In genomic region chr10:80539493-80539892, GRCm38 (mm10) we compare ENCODE assay signal across 13 mouse cellular contexts. TPM values are rescaled to one million over a fixed set of nuclear protein-coding genes. Genes with fewer than 3 reads are reported as not detected.
A peak's percentile ranks its signal among the peaks of the same experiment; 100 is the strongest.
DNase-seq lines count a peak whose midpoint lies in the region; ATAC-seq and TF ChIP-seq lines count a peak whose summit lies in the region.
"Had no signal": no experiment of that assay in that cellular context is flagged by ENCODE, and none has a peak within 500 bp of the region (broad histone marks: within the 10 kb centered on the region; RNA-seq: fewer than 3 reads in every experiment).

No protein-coding gene starts in this region.

- H3K4me1 ChIP-seq in heart, embryonic 13.5 days, result peaks cover 35% of the 10 kb centered on the region
- no peaks in the 10 kb centered on the region for H3K4me1 ChIP-seq in lung, postnatal 0 days (ENCODE audit: insufficient read depth, low read depth, low read length)
- peaks cover 28% of the 10 kb centered on the region for H3K4me1 ChIP-seq in liver, postnatal 0 days (ENCODE audit: insufficient read depth)

- ATAC-seq in heart, embryonic 13.5 days (ENCODE audit: extremely low read depth, insufficient number of reproducible peaks, low FRiP score, low TSS enrichment), result no peak
- peak; percentile 11 for ATAC-seq in lung, postnatal 0 days
- no peak for ATAC-seq in liver, postnatal 0 days
- ATAC-seq: hindbrain, embryonic 16.5 days had no signal

- no peak for TF ChIP-seq EP300 in lung, postnatal 0 days (IDR thresholded peaks at IDR 0.05)
- no peak for TF ChIP-seq EP300 in liver, postnatal 0 days (IDR thresholded peaks at IDR 0.05; ENCODE audit: low read depth)

- peak overlapping the region; percentile 34; the same call in 1 of the 2 replicates for H3K4me3 ChIP-seq in heart, embryonic 13.5 days
- H3K4me3 ChIP-seq in lung, postnatal 0 days (ENCODE audit: low read depth, low read length), result no peak overlapping the region
- H3K4me3 ChIP-seq in liver, postnatal 0 days (ENCODE audit: low read depth, low read length), result no peak overlapping the region
- H3K4me3 ChIP-seq: layer of hippocampus, adult 2 months; midbrain, embryonic 15.5 days had no signal

- H3K9me3 ChIP-seq in heart, embryonic 13.5 days, result no peaks in the 10 kb centered on the region
- H3K9me3 ChIP-seq in lung, postnatal 0 days (ENCODE audit: low read length), result no peaks in the 10 kb centered on the region
- H3K9me3 ChIP-seq in liver, postnatal 0 days (ENCODE audit: low read length), result no peaks in the 10 kb centered on the region
- H3K9me3 ChIP-seq: embryonic facial prominence, embryonic 10.5 days; midbrain, embryonic 15.5 days had no signal

- no peak overlapping the region for H3K9ac ChIP-seq in heart, embryonic 13.5 days
- H3K9ac ChIP-seq in lung, postnatal 0 days (replicated peaks; ENCODE audit: low read depth), result no peak overlapping the region
- H3K9ac ChIP-seq in liver, postnatal 0 days (replicated peaks), result no peak overlapping the region
- H3K9ac ChIP-seq: midbrain, embryonic 15.5 days had no signal

- 0 out of 2 replicates have a peak overlapping the region, but pooled peaks have one; percentile 33 for H3K27ac ChIP-seq in heart, embryonic 13.5 days (replicated peaks)
- no peak overlapping the region for H3K27ac ChIP-seq in lung, postnatal 0 days (ENCODE audit: low read length)
- no peak overlapping the region for H3K27ac ChIP-seq in liver, postnatal 0 days (ENCODE audit: low read depth)
- H3K27ac ChIP-seq: embryonic facial prominence, embryonic 10.5 days; layer of hippocampus, adult 2 months; midbrain, embryonic 15.5 days had no signal

- peaks cover 40% of the 10 kb centered on the region for H3K36me3 ChIP-seq in heart, embryonic 13.5 days
- H3K36me3 ChIP-seq in lung, postnatal 0 days (ENCODE audit: insufficient read depth, low read length), result peaks cover 14% of the 10 kb centered on the region
- peaks cover 27% of the 10 kb centered on the region for H3K36me3 ChIP-seq in liver, postnatal 0 days (replicated peaks; ENCODE audit: insufficient read depth, low read length)

- peaks cover 42% of the 10 kb centered on the region for H3K27me3 ChIP-seq in heart, embryonic 13.5 days (replicated peaks)
- 0 out of 2 replicates have a peak, but pooled peaks cover 3% of the 10 kb centered on the region for H3K27me3 ChIP-seq in lung, postnatal 0 days (replicated peaks; ENCODE audit: insufficient read depth, low read length)
- 0 out of 2 replicates have a peak, but pooled peaks cover 4% of the 10 kb centered on the region for H3K27me3 ChIP-seq in liver, postnatal 0 days (ENCODE audit: insufficient read depth, low read length)

- TF ChIP-seq CTCF in lung, postnatal 0 days (IDR thresholded peaks at IDR 0.05), result no peak
- TF ChIP-seq CTCF in liver, postnatal 0 days (IDR thresholded peaks at IDR 0.05; ENCODE audit: low read depth), result no peak

- DNase-seq in heart, adult 11 months, result no peak
- DNase-seq in lung, postnatal 0 days (ENCODE audit: low spot score), result no peak
- no peak for DNase-seq in lung, postnatal 14 days
- peak; percentile 28 for DNase-seq in brain, adult 2 months (ENCODE audit: low read depth, low spot score)
- DNase-seq in liver, postnatal 0 days, result no peak
- DNase-seq in layer of hippocampus, postnatal 25 days (ENCODE audit: extremely low spot score in 1 of 2, low spot score in 1 of 2), result no peak

- peak overlapping the region; percentile 62; the same call in 1 of the 2 replicates for H3K4me2 ChIP-seq in heart, embryonic 13.5 days
- H3K4me2 ChIP-seq in lung, postnatal 0 days (replicated peaks; ENCODE audit: low read depth, low read length), result no peak overlapping the region
- H3K4me2 ChIP-seq in liver, postnatal 0 days (ENCODE audit: low read depth, low read length), result peak overlapping the region; percentile 33; the same call in 1 of the 2 replicates

- WGBS in heart, embryonic 13.5 days, result 25% methylated on average over 5 of the region's 5 CpGs
- 29% methylated on average over 5 of the region's 5 CpGs for WGBS in lung, postnatal 0 days
- 35% methylated on average over 5 of the region's 5 CpGs for WGBS in liver, postnatal 0 days (ENCODE audit: insufficient replicate concordance)

RNA-seq across cellular contexts. Expression of gene Atp8b3, which starts 0.6 kb away (rescaled TPM):
- 0.11 and 0.13 TPM in 2 replicates for polyA plus RNA-seq in heart, embryonic 13.5 days (2015; fragmentation: Nextera tagmentation; extraction: Ambion mirVana)
- polyA plus RNA-seq in lung, postnatal 0 days (2015; fragmentation: Nextera tagmentation; extraction: Ambion mirVana), result 0.04 and 0.10 TPM in 2 replicates
- polyA plus RNA-seq in liver, postnatal 0 days (2015; fragmentation: Nextera tagmentation; extraction: Ambion mirVana), result not detected in 2 replicates
- total RNA-seq in layer of hippocampus, postnatal 25 days (2021), result under 1 TPM; 0.19 to 0.47 TPM
- total RNA-seq: gastrocnemius, postnatal 14 days had no signal

RNA-seq across cellular contexts. Expression of gene Rexo1, which starts 21.9 kb away (rescaled TPM):
- 15.9 and 17.7 TPM in 2 replicates for polyA plus RNA-seq in heart, embryonic 13.5 days (2015; fragmentation: Nextera tagmentation; extraction: Ambion mirVana)
- 12.9 TPM in 2 replicates for polyA plus RNA-seq in lung, postnatal 0 days (2015; fragmentation: Nextera tagmentation; extraction: Ambion mirVana)
- 7.4 and 8.1 TPM in 2 replicates for polyA plus RNA-seq in liver, postnatal 0 days (2015; fragmentation: Nextera tagmentation; extraction: Ambion mirVana)
- total RNA-seq in layer of hippocampus, postnatal 25 days (2021), result 10 to 100 TPM; 45.2 to 54.6 TPM

RNA-seq across cellular contexts. Expression of gene Klf16, which starts 37.6 kb away (rescaled TPM):
- polyA plus RNA-seq in heart, embryonic 13.5 days (2015; fragmentation: Nextera tagmentation; extraction: Ambion mirVana), result 5.1 and 6.2 TPM in 2 replicates
- 7.1 and 7.2 TPM in 2 replicates for polyA plus RNA-seq in lung, postnatal 0 days (2015; fragmentation: Nextera tagmentation; extraction: Ambion mirVana)
- 6.1 and 6.5 TPM in 2 replicates for polyA plus RNA-seq in liver, postnatal 0 days (2015; fragmentation: Nextera tagmentation; extraction: Ambion mirVana)
- 10 to 100 TPM; 57.3 to 57.6 TPM for total RNA-seq in layer of hippocampus, postnatal 25 days (2021)

RNA-seq across cellular contexts. Expression of gene Onecut3, which starts 44.9 kb away (rescaled TPM):
- not detected in 2 replicates for polyA plus RNA-seq in heart, embryonic 13.5 days (2015; fragmentation: Nextera tagmentation; extraction: Ambion mirVana)
- polyA plus RNA-seq in lung, postnatal 0 days (2015; fragmentation: Nextera tagmentation; extraction: Ambion mirVana), result not detected in 2 replicates
- not detected in 2 replicates for polyA plus RNA-seq in liver, postnatal 0 days (2015; fragmentation: Nextera tagmentation; extraction: Ambion mirVana)
- not detected for total RNA-seq in layer of hippocampus, postnatal 25 days (2021)
- total RNA-seq: gastrocnemius, postnatal 14 days; layer of hippocampus, adult 2 months; left cerebral cortex, postnatal 36 days had no signal

RNA-seq across cellular contexts. Expression of gene Abhd17a, which starts 50.6 kb away (rescaled TPM):
- polyA plus RNA-seq in heart, embryonic 13.5 days (2015; fragmentation: Nextera tagmentation; extraction: Ambion mirVana), result 81.7 and 85.1 TPM in 2 replicates
- polyA plus RNA-seq in lung, postnatal 0 days (2015; fragmentation: Nextera tagmentation; extraction: Ambion mirVana), result 105 and 106 TPM in 2 replicates
- 50.2 and 59.3 TPM in 2 replicates for polyA plus RNA-seq in liver, postnatal 0 days (2015; fragmentation: Nextera tagmentation; extraction: Ambion mirVana)
- total RNA-seq in layer of hippocampus, postnatal 25 days (2021), result 100 to 1,000 TPM; 184 to 192 TPM
